Mouse (Mus musculus): ENCODE data around the gene Cfap126.

Gene Cfap126

DNA sequence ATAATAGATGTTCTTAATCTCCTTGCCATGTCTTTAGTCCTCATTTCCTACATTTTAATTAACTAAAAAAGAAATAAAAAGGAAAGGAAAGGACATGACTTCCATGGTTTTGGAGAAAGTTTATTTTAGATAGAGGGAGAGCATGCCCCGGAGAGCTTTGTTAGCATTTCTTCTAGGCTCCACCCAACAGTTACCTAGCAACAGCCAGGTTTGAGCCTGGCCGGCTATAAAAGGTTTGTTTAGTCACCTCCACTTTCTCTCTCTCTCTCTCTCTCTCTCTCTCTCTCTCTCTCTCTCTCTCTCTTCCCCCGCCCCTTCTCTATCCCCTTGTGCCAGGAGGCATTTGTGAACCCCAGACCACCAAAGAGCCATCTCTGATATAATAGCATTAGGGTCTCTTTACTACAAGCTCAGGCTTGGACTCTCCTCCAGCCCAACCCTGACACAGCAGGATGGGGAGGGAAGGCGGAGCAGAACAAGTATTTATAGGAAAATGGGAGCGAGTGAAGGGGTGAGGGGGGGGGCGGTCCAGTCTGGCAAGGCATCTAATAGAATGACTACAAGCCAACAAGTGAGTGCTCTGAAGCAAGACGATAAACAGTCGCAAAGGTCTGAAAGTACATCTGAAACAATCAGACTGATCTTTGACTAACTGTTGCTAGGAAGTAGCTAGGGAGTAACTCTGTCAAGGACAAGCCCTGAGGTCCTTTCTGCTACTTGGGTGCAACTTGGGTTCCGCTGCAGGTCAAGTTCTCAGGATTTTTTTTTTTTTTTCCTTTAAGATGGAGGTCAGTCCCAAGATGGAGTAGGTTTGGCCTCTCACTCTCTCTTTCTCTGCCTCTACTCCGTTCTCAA, 17.4 kb upstream of the Cfap126 start:
- no peak for DNase-seq

GRCm38 (mm10) chr1:171097136-171097535, 16.6 kb upstream of the Cfap126 start:
- no peak for DNase-seq

- DNase-seq = no peak
These were observed 16.1 kb upstream of the Cfap126 start for GRCm38 (mm10) chr1:171097612-171098011.

DNA sequence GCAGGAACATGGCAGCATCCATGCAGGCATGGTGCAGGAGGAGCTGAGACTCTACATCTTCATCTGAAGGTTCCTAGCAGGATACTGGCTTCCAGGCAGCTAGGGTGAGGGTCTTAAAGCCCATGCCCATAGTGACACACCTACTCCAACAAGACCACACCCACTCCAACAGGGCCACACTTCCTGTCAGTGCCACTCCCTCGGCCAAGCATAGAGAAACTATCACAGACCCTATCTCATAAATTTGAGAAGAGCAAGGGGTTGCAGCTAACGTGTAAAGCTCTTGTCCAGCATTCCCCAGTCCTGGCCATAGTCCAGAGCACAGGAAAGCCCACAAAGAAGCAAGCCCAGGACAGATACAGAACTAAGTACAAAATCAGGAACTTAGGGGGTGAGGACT, 12.7 kb upstream of the Cfap126 start:
- DNase-seq = peak; percentile 90

DNA sequence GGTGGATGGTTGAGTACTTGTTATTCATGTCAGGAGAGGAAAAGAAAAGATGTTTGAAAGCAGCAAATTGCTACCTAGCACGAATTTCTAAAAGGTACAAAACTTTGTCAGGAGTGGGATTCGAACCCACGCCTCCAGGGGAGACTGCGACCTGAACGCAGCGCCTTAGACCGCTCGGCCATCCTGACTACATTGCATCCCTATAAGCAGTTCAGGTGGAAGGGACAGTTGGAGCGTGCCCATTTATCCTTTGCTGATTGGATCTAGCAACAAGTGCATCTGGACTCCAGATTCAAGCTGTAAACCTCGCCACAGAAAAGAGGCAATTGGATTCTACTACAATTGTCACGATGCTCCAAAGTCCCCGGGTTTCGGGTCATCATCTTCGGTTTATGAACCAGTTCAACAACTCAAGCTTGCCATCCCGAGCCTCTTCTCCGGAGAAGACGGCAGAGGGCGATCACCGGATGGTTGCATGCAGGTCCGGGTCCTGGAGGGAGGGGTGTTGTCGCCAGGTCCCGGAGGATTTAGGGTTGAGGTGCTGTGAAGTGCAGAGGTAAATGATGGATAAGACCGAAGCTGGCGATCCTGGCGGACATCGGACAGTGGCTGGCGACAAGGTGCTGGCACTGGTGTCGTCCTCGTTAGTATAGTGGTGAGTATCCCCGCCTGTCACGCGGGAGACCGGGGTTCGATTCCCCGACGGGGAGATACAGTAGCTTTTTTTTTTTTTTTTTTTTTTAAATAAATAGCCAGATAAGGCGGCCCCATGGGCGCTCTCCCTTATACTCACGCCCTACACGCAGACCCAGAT, 11.8 kb upstream of the Cfap126 start:
- peak; percentile 98 for DNase-seq

DNA sequence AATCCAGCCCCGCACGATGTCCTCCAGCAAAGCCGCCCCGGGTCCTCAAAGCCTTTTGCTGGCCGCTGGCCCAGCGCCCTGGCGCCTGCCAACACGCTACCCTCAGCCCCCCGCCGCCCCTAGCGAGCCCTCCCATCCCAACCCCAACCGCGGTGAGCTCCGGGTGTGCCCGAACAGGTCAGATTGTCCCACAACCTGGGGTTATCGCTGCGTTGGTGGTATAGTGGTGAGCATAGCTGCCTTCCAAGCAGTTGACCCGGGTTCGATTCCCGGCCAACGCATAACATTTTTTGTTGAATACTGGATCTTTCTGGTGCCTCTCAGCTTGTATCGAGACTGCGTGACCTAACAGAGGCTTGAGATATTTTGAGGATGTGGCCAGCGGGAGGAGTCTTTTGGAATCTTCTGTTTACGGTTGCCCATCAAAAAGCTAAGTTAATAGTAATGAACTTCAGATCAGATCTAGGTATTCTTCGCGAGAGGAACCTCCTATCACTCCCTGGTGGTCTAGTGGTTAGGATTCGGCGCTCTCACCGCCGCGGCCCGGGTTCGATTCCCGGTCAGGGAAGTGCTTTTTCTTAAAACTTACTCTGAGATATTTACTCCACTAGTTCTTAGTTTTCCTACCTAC, 11.1 kb upstream of the Cfap126 start:
- peak; percentile 97 for DNase-seq

GRCm38 (mm10) chr1:171103179-171103840, 10.4 kb upstream of the Cfap126 start:
- DNase-seq = no peak

- peak; percentile 64 for DNase-seq
These were observed 8.5 kb upstream of the Cfap126 start for GRCm38 (mm10) chr1:171105226-171105625.

GRCm38 (mm10) chr1:171109620-171110019, 4.1 kb upstream of the Cfap126 start:
- DNase-seq = peak; percentile 87

DNA sequence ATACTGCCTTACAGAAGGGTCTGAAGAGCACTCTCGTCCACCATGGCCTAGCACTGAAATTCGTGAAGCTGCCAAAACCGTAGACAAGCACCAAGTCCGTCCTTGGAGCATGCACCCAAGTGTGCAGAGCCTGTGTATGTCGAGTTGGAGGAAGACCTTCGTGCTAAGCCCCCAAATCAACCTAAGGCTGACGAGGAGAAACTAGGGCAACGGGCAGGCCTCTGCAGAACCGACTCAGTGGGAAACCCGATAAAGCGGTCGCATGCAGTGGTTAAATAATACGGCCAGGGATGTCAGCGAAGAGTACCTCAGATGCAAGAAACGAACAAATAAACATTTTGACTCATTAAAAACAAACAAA, 3.1 kb upstream of the Cfap126 start:
- DNase-seq = peak; percentile 93

GRCm38 (mm10) chr1:171111020-171111780, 2.5 kb upstream of the Cfap126 start:
- DNase-seq = peak; percentile 99

- DNase-seq = peak; percentile 95
These were observed 1.7 kb upstream of the Cfap126 start for GRCm38 (mm10) chr1:171111781-171112575.

GRCm38 (mm10) chr1:171112986-171113385, 732 bp upstream of the Cfap126 start:
- no peak for DNase-seq

GRCm38 (mm10) chr1:171116280-171116679, 2.6 kb downstream of the Cfap126 start:
- no peak for DNase-seq

DNA sequence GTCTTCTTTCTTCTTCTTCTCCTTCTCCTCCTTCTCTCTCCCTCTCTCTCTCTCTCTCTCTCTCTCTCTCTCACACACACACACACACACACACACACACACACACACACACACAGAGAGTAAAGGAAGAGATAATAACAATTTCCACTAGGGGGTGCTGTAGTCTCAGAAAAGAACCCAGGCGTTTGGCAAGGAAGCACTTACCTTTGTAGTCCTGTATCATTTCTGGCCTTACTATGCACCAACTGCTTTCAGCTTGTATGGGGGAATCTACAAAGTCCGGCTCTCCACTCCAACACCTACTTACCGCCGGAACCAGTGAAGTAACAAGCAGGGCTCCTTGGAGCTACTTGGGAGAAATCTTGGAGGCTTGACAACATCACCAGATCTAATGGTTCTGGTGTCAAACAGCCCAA, 4.6 kb downstream of the Cfap126 start:
- peak; percentile 91 for DNase-seq

- no peak for DNase-seq
These were observed 5.3 kb downstream of the Cfap126 start for GRCm38 (mm10) chr1:171118996-171119395.

DNA sequence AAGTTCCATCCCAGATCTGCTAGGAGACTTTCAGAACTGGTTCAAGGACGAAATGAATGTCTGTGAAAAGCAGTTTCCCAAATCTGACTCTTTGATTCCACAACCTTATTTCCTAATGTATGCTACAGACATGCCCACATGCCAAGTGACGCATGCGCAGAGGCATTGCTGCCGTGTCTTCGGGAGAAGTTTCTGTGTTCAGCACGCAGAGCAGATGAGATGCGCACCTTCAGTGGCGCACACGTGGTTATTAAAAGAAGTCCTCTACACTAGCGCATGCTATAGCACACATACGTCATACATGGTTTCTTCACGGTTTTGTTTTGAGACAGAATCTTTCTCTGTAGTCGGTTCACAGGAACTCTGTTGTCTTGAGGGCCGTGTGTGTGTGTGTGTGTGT, 5.7 kb downstream of the Cfap126 start:
- DNase-seq = no peak

DNA sequence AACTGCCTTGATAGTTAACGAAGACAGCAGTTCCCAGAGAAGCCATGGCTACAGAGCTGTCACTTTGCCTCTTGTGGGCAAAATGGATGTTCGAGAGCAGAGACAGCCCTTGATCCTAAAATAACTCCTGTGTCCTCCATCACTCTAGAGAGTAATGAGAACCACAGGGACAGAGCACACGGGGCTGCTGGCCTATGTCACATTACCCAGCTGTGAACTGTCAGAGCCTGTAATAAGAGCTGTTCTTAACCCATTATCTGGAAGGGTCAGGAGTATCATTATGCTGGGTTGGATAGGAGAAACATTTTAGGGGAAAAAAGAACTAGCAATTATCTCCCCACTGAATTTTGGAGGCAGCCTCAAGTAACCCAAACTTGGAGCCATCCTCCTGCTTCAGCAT, 7.2 kb downstream of the Cfap126 start:
- no peak for DNase-seq

DNA sequence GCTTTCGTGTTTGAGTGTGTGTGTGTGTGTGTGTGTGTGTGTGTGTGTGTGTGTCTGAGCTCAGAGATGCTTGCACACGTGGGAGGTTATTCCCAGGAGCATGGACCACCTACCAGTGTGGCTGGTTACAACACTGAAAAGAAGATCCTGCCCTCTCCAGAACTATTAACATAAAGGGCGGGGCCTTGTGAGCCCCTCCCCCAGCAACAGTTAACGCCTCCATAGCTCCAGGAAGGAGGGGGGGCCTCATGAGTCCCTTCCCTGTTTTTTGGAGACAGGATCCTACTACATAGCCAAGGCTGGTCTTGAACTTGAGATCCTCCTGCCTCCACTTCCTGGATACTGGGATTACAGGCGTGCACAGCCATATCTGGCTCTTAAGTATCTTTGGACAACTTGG, 8.1 kb downstream of the Cfap126 start:
- no peak for DNase-seq

- peak; percentile 92 for DNase-seq
These were observed 9.2 kb downstream of the Cfap126 start for GRCm38 (mm10) chr1:171122932-171123331.

DNA sequence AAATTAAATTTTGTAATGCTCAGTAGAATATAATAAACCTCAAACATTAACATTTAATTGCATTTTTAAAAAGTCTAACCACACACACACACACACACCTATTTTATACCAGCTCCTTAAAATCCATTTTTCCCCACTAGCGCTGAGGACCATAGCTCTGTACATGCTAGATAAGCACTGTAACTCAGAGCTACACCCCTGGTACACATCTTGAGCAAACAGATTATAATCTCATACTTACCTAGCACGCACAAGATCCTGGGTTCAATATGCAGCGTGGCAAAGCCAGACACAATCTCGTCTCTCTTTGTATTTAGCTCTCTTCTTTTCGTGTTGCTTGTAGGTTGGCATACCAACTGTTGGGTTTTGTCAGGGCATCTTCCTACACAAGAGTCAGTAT, 10.7 kb downstream of the Cfap126 start:
- DNase-seq = peak; percentile 54
